Mouse (Mus musculus) heart, embryonic 10.5 days (tissue): ENCODE results near the gene Rnf8. TPM values are rescaled to one million over a fixed set of nuclear protein-coding genes. Genes with fewer than 3 reads are reported as not detected.

ENCODE experiments used
- DNase-seq: peaks from one replicate; pipeline ENCODE4 v3.0.0-alpha.2; 2017; ENCODE audit warnings: low spot score
- H3K27ac ChIP-seq: fragments of 300-500 bp; sonication (generic); 2 replicates; pipeline ENCODE4 v1.5.1; 2016; ENCODE audit warnings: mild to moderate bottlenecking
- H3K27me3 ChIP-seq: fragments of 300-500 bp; sonication (generic); 2 replicates; pipeline ENCODE4 v1.6.1; 2016; ENCODE audit warnings: mild to moderate bottlenecking; ENCODE audit not compliant: poor library complexity, insufficient read depth, severe bottlenecking
- H3K36me3 ChIP-seq: fragments of 300-500 bp; sonication (generic); 2 replicates; pipeline ENCODE4 v1.6.1; 2016; ENCODE audit warnings: mild to moderate bottlenecking, moderate library complexity
- H3K4me1 ChIP-seq: fragments of 300-500 bp; sonication (generic); 2 replicates; pipeline ENCODE4 v1.6.1; 2016; ENCODE audit warnings: mild to moderate bottlenecking
- H3K4me3 ChIP-seq: fragments of 300-500 bp; sonication (generic); 2 replicates; pipeline ENCODE4 v1.5.1; 2016; ENCODE audit warnings: mild to moderate bottlenecking, moderate library complexity
- H3K9me3 ChIP-seq: fragments of 300-500 bp; sonication (generic); 2 replicates; pipeline ENCODE4 v1.6.1; 2016; ENCODE audit warnings: mild to moderate bottlenecking, moderate library complexity
- WGBS: fragments of 180-500 bp; shearing (Covaris S2); methylation state at CpG from one replicate; pipeline ENCODE4 v1.1.7; 2016; 5-methylcytosine and 5-hydroxymethylcytosine counted together
- polyA plus RNA-seq: library from polyadenylated mRNA; unstranded; fragments of >200 nt; fragmentation: Nextera tagmentation; extraction: Ambion mirVana; gene quantifications from 2 replicates; pipeline ENCODE4 v1.2.1, GENCODE M21; 2016

Rnf8 gene
- polyA plus RNA-seq, 1 experiment from 2014 or later = 85.7 TPM

GRCm38 (mm10) chr17:29671021-29671420 is 56.4 kb downstream of the Rnf8 start:
- Histone ChIP-seq H3K9me3 (no peaks in the 10 kb centered on the region), H3K4me3 (no peak overlapping the region), H3K27me3 (no peaks in the 10 kb centered on the region), H3K27ac (no peak overlapping the region), H3K36me3 (peaks cover 72% of the 10 kb centered on the region), H3K4me1 (no peaks in the 10 kb centered on the region; the same call in 1 of the 2 replicates)
- 92% methylated on average over 2 of the region's 2 CpGs for WGBS
- no peak for DNase-seq

DNA sequence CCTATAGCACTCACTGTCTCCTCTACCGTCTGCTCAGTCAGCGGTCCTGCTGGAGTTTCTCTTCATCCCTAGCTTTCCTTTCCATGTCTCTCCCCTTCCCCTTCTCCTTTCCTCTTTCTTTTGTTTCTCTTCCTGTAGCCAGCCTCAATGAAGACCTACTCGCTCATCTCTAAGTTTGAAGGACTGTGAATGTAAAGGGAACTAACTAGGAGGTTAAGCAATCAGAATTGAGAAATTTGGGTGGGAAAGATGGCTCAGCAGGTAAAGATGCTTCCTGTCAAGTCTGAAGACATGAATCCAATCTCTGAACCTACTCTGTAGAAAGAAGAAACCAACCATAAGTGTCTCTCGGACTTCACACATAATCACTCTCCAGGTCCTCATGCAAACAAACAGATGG is 58.7 kb downstream of the Rnf8 start:
- no peak overlapping the region for H3K4me3 ChIP-seq
- no peak overlapping the region for H3K27ac ChIP-seq
- H3K9me3 ChIP-seq = no peaks in the 10 kb centered on the region
- peaks cover 79% of the 10 kb centered on the region for H3K36me3 ChIP-seq
- no peaks in the 10 kb centered on the region for H3K27me3 ChIP-seq
- WGBS = 91% methylated on average over 4 of the region's 4 CpGs
- no peak for DNase-seq
- H3K4me1 ChIP-seq = no peaks in the 10 kb centered on the region; the same call in 1 of the 2 replicates

DNA sequence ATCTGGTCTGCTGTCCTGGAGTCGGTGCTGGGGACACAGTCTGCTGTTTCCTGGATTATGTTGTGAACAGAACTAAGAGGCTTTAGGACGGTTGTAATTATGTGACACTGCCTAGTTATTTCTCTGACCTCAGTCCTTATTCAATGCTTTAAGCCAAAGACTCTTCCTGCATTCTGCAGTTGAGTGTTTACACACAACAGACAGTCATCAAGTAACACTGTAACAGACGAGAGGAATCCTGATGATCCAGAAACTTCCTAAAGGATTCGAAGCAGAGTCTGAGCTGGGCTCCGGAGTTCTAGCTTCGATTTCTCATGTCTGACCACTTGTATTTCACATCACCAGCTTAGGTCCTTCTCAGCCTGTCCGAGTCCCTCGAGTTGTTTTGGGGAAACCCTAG is 63.9 kb downstream of the Rnf8 start:
- no peaks in the 10 kb centered on the region for H3K4me1 ChIP-seq
- H3K9me3 ChIP-seq = no peaks in the 10 kb centered on the region
- no peaks in the 10 kb centered on the region for H3K27me3 ChIP-seq
- 87% methylated on average over 8 of the region's 8 CpGs for WGBS
- no peak overlapping the region for H3K27ac ChIP-seq
- H3K36me3 ChIP-seq = peaks cover 97% of the 10 kb centered on the region
- DNase-seq = no peak
- no peak overlapping the region for H3K4me3 ChIP-seq

DNA sequence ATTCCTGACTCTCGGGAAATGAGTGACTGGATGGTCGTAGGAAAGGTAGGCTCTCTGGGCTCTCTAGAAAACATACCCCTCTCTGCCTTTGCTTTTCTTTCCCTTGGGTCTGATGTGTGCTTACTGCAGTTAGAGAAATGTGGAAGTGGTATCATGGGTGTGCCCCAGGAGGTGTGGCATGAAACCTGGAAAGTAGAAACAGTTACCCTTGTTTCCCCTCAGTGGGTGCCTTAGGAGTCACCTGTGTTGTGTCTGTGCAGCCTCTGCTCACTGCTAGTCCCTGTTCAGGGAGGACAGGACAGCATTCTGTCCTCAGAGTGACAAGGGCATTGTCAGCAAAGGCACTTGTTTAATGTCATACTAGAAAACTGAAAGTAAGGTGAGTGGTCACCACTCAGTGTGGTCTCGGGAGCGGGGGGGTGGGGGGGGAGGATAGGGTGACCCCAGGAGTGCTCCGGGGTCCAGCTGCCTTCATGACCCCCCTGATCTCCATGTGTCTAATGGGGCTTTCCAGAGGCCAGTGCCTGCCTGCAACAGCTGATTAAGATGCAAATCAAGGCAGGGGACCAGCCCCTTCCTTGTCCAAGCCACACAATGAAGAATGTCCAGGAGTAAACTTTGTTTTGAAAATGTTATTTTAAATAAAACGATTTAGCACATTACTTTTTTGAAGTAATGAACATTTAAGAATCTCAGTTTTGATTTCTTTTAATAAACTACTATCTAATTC is 64.6 kb downstream of the Rnf8 start:
- no peak for DNase-seq
- Histone ChIP-seq H3K27me3 (no peaks in the 10 kb centered on the region), H3K4me1 (no peaks in the 10 kb centered on the region), H3K9me3 (no peaks in the 10 kb centered on the region), H3K27ac (no peak overlapping the region), H3K36me3 (peaks cover 96% of the 10 kb centered on the region), H3K4me3 (no peak overlapping the region)
- 81% methylated on average over 6 of the region's 6 CpGs for WGBS

DNA sequence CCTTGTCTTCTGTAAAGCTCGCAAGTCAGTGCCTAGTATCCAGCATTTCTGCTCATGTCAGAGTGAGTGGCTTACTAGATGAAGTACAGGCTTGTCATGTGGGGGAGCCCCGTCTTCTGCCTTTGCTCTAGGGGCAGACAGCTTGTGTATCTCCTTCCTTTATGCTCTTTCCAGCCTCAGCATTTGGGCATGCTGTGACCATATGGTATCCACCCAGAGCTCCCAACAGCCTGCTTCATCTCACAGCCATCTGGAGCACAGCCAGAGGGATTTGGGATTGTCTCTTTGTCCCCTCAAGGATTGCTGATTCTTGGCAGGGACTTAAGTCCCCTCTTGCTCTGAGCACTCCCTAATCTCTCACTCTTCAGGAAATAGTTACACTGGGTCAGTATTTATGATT is 65.6 kb downstream of the Rnf8 start:
- 74% methylated on average over 2 of the region's 2 CpGs for WGBS

DNA sequence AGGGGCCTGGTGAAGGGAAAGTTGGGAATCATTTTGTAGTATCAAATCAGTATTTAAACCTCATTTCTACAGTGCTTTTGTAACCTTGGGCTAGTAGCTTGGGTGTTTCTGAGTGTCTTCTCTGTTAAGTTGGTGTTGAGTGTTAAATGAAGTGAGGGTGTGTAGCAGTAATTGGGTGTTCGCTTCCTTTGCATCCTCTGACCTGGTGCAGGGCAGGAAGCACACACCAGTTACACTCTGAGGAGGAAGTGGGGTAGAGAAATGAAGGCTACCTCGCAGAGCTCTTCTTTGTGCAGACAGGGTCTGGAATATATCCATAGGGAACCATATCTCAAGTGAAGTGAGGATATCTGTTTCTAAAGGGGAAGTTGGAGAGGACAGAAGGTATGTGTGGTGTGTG is 66.3 kb downstream of the Rnf8 start:
- Histone ChIP-seq H3K4me3 (no peak overlapping the region), H3K4me1 (peaks cover 14% of the 10 kb centered on the region; the same call in 1 of the 2 replicates), H3K36me3 (peaks cover 96% of the 10 kb centered on the region), H3K27ac (no peak overlapping the region), H3K27me3 (no peaks in the 10 kb centered on the region), H3K9me3 (no peaks in the 10 kb centered on the region)
- WGBS = 68% methylated on average over 2 of the region's 2 CpGs
- no peak for DNase-seq

More for the DNA sequence above, 65.6 kb downstream of the Rnf8 start:
- H3K27ac ChIP-seq = no peak overlapping the region
- peaks cover 96% of the 10 kb centered on the region for H3K36me3 ChIP-seq
- DNase-seq = no peak
- H3K4me1 ChIP-seq = peaks cover 7% of the 10 kb centered on the region; the same call in 1 of the 2 replicates
- H3K4me3 ChIP-seq = no peak overlapping the region
- H3K27me3 ChIP-seq = no peaks in the 10 kb centered on the region
- H3K9me3 ChIP-seq = no peaks in the 10 kb centered on the region

DNA sequence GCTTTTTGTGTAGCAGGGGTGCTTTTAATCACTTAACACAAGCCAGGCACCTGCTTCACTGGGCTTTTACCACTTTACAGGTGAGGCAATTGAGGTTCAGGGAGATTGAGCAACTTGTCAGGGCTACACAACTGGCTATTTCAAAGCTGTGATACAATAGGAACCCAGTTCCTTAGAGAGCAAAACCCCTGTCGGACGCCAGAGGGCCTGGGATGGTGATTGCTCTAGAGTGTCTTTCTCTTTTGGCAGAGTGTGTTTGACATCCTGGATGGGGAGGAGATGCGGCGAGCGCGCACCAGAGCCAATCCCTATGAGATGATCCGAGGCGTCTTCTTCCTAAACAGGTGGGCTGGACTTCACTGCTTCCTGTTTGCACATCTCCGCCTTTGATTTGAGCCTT is 67.1 kb downstream of the Rnf8 start:
- H3K27ac ChIP-seq = no peak overlapping the region
- peaks cover 95% of the 10 kb centered on the region for H3K36me3 ChIP-seq
- no peak for DNase-seq
- whole genome bisulfite sequencing = 96% methylated on average over 9 of the region's 9 CpGs
- no peak overlapping the region for H3K4me3 ChIP-seq
- H3K9me3 ChIP-seq = no peaks in the 10 kb centered on the region
- no peaks in the 10 kb centered on the region for H3K27me3 ChIP-seq
- H3K4me1 ChIP-seq = peaks cover 21% of the 10 kb centered on the region; the same call in 1 of the 2 replicates

DNA sequence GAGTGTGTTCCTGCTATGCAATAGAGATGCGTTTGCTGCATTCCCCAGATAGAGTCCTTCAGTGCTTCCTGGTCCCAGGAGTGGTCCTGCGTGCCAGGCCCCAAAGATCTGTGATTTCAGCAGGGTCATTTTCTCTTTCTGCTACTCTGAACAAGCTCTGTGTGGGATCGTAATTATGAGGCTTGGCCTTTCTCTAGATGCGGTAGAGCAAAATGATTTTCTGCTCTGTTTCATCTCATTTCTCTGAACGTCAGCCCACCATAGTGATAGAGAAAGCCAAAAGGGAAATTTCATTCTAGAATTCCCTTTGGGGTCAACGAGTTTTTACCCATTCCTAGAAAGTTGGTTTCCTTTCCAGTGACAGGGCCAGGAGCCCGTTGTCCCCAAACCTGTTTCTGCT is 67.7 kb downstream of the Rnf8 start:
- 89% methylated on average over 7 of the region's 7 CpGs for WGBS
- no peaks in the 10 kb centered on the region for H3K9me3 ChIP-seq
- no peak overlapping the region for H3K4me3 ChIP-seq
- DNase-seq = no peak
- H3K27me3 ChIP-seq = no peaks in the 10 kb centered on the region
- H3K36me3 ChIP-seq = peaks cover 95% of the 10 kb centered on the region
- H3K27ac ChIP-seq = no peak overlapping the region
- peaks cover 27% of the 10 kb centered on the region for H3K4me1 ChIP-seq

- H3K27me3 ChIP-seq = no peaks in the 10 kb centered on the region
- H3K36me3 ChIP-seq = peaks cover 94% of the 10 kb centered on the region
- H3K9me3 ChIP-seq = no peaks in the 10 kb centered on the region
- WGBS = 65% methylated on average over 2 of the region's 2 CpGs
- peaks cover 34% of the 10 kb centered on the region for H3K4me1 ChIP-seq
- no peak overlapping the region for H3K27ac ChIP-seq
- DNase-seq = no peak
- H3K4me3 ChIP-seq = no peak overlapping the region
These were observed 68.5 kb downstream of the Rnf8 start for GRCm38 (mm10) chr17:29683127-29683526.

- no peaks in the 10 kb centered on the region for H3K27me3 ChIP-seq
- no peaks in the 10 kb centered on the region for H3K9me3 ChIP-seq
- no peak for DNase-seq
- peaks cover 42% of the 10 kb centered on the region for H3K4me1 ChIP-seq
- no peak overlapping the region for H3K4me3 ChIP-seq
- peaks cover 95% of the 10 kb centered on the region for H3K36me3 ChIP-seq
- 0 out of 2 replicates have a peak overlapping the region, but pooled peaks have one; percentile 12 for H3K27ac ChIP-seq
- 74% methylated on average over 4 of the region's 4 CpGs for WGBS
These were observed 69.7 kb downstream of the Rnf8 start for GRCm38 (mm10) chr17:29684275-29684674.

GRCm38 (mm10) chr17:29686771-29687170 is 72.2 kb downstream of the Rnf8 start:
- Histone ChIP-seq H3K9me3 (no peaks in the 10 kb centered on the region), H3K4me1 (peaks cover 50% of the 10 kb centered on the region), H3K4me3 (no peak overlapping the region), H3K36me3 (peaks cover 95% of the 10 kb centered on the region), H3K27me3 (no peaks in the 10 kb centered on the region), H3K27ac (peak overlapping the region; percentile 52)
- no peak for DNase-seq
- WGBS = 90% methylated on average over 5 of the region's 5 CpGs

- H3K4me1 ChIP-seq = peaks cover 50% of the 10 kb centered on the region
- no peaks in the 10 kb centered on the region for H3K9me3 ChIP-seq
- 53% methylated on average over 6 of the region's 6 CpGs for WGBS
- H3K27ac ChIP-seq = peak overlapping the region; percentile 83
- no peak overlapping the region for H3K4me3 ChIP-seq
- DNase-seq = no peak
- no peaks in the 10 kb centered on the region for H3K27me3 ChIP-seq
- peaks cover 90% of the 10 kb centered on the region for H3K36me3 ChIP-seq
These were observed 72.8 kb downstream of the Rnf8 start for GRCm38 (mm10) chr17:29687373-29687772.

DNA sequence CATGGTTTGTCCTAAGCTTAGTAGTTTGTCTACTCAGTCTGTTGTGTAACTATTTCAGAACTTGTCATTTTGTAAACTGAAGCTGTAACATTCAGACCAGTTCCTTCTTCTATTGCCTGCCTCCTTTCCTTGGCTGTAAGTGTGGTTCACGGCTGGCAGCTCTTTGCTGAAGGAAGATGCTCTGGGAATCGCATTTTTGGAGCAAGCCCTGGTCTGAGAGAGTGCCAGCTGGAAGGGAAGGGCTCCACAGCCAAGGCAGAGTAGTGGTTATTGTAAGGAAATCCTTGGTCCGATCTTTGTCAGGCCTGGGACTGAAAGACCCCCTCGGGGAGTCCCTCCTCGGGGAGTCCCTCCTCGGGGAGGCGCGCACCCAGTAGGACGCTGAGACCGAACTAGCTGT is 74.0 kb downstream of the Rnf8 start:
- Histone ChIP-seq H3K27ac (peak overlapping the region; percentile 83), H3K9me3 (no peaks in the 10 kb centered on the region), H3K4me1 (peaks cover 50% of the 10 kb centered on the region), H3K36me3 (peaks cover 83% of the 10 kb centered on the region), H3K4me3 (no peak overlapping the region), H3K27me3 (no peaks in the 10 kb centered on the region)
- no peak for DNase-seq
- WGBS = 92% methylated on average over 10 of the region's 10 CpGs

DNA sequence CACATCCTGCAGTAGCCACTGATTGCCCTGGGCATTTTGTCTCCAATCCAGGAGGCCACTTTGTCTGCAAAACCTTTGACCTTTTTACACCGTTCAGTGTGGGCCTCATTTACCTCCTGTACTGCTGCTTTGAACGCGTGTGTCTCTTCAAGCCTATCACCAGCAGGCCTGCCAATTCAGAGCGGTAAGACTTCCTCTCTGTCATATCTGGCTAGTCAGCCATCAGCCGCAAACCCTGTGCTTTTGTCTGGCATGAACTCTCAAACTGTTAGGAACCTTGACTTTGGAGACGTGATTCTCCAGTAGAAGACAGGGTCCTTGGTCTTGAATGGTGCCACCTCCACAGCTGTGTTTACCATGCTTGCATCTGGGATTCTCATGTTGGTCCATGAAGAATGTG is 75.7 kb downstream of the Rnf8 start:
- no peak for DNase-seq
- H3K36me3 ChIP-seq = peaks cover 84% of the 10 kb centered on the region
- 75% methylated on average over 6 of the region's 6 CpGs for WGBS
- peaks cover 42% of the 10 kb centered on the region for H3K4me1 ChIP-seq
- H3K27ac ChIP-seq = no peak overlapping the region
- no peaks in the 10 kb centered on the region for H3K9me3 ChIP-seq
- no peak overlapping the region for H3K4me3 ChIP-seq
- no peaks in the 10 kb centered on the region for H3K27me3 ChIP-seq
